In the genomic region with DNA sequence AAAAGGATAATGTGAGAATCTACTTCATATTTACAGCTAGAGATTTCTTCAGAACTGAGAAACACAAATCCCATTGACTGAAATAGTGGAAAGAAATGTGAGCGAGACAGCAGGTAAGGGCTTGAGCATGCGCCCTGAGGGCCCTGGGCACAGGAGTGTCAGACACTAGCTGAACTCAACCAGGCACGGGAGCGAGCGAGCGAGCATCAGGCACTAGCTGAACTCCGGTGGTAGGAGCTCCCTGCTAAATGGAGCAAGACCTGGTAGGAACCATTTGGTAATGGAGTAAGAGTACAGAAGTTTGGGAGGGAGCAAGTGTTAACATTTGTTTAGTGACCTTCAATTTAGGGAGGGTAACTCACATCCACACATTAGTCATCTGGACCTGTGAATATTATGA, we compare ENCODE assay signal across 10 mouse cellular contexts.
DNase-seq lines count a peak whose midpoint lies in the region; ATAC-seq and TF ChIP-seq lines count a peak whose summit lies in the region.
"Had no signal": no experiment of that assay in that cellular context is flagged by ENCODE, and none has a peak within 500 bp of the region (broad histone marks: within the 10 kb centered on the region; RNA-seq: fewer than 3 reads in every experiment).

No protein-coding gene starts in this region.

- no peak for TF ChIP-seq CTCF in CH12.LX (conservative IDR thresholded peaks at IDR 0.05 in 1 of 2, IDR thresholded peaks at IDR 0.05 in 1 of 2; ENCODE audit: low read depth in 2 of 2, low read length in 2 of 2)

- peak overlapping the region; percentile 60 for H3K27ac ChIP-seq in kidney, embryonic 15.5 days
- no peak overlapping the region for H3K27ac ChIP-seq in CH12.LX (ENCODE audit: insufficient read depth, low read depth)
- H3K27ac ChIP-seq in embryonic facial prominence, embryonic 15.5 days (replicated peaks) = no peak overlapping the region
- H3K27ac ChIP-seq: liver, embryonic 13.5 days had no signal

- TF ChIP-seq POLR2A in CH12.LX (IDR thresholded peaks at IDR 0.05; ENCODE audit: low read depth, low read length) = no peak

- no peak overlapping the region for H3K9ac ChIP-seq in kidney, embryonic 15.5 days
- H3K9ac ChIP-seq in CH12.LX (ENCODE audit: insufficient read depth, low read depth) = no peak overlapping the region
- no peak overlapping the region for H3K9ac ChIP-seq in embryonic facial prominence, embryonic 15.5 days
- H3K9ac ChIP-seq: liver, embryonic 13.5 days had no signal

- no peak for TF ChIP-seq RAD21 in CH12.LX (IDR thresholded peaks at IDR 0.05; ENCODE audit: low read depth, low read length)

- no peak for TF ChIP-seq EP300 in CH12.LX (IDR thresholded peaks at IDR 0.05; ENCODE audit: low read length)

- H3K27me3 ChIP-seq in kidney, embryonic 15.5 days = no peaks in the 10 kb centered on the region
- H3K27me3 ChIP-seq in CH12.LX (replicated peaks) = no peaks in the 10 kb centered on the region
- no peaks in the 10 kb centered on the region for H3K27me3 ChIP-seq in embryonic facial prominence, embryonic 15.5 days
- H3K27me3 ChIP-seq: liver, embryonic 13.5 days had no signal

- in situ Hi-C loops in CH12.LX (cut with MboI; ENCODE audit: low pct_ligation_motif_present, low pct_unique_long_range_greater_than_20kb, low sequenced_read_pairs) = no loop called here

- H3K36me3 ChIP-seq in kidney, embryonic 15.5 days = no peaks in the 10 kb centered on the region
- no peaks in the 10 kb centered on the region for H3K36me3 ChIP-seq in CH12.LX (replicated peaks in 1 of 2; ENCODE audit: control insufficient read depth in 1 of 2, insufficient read depth in 1 of 2, low read length in 1 of 2)
- no peaks in the 10 kb centered on the region for H3K36me3 ChIP-seq in embryonic facial prominence, embryonic 15.5 days
- H3K36me3 ChIP-seq: liver, embryonic 13.5 days had no signal

- peak; percentile 4 to 18 for DNase-seq in cerebellum, postnatal 10 days
- no peak for DNase-seq in kidney, adult 9 months
- DNase-seq in CH12.LX (ENCODE audit: extremely low read depth) = peak; percentile 5
- DNase-seq in urinary bladder, postnatal 14 days (ENCODE audit: low spot score) = no peak
- no peak for DNase-seq in adrenal gland, postnatal 36 days
- DNase-seq: cerebellum, adult 18-20 months; liver, embryonic 13.5 days had no signal

- peaks cover 13% of the 10 kb centered on the region; the same call in 1 of the 2 replicates for H3K4me1 ChIP-seq in kidney, embryonic 15.5 days
- H3K4me1 ChIP-seq in CH12.LX (ENCODE audit: control insufficient read depth in 1 of 2, insufficient read depth in 2 of 2) = peaks cover 0 to 14% of the 10 kb centered on the region in 2 experiments; a peak in 2 of 4 replicates
- H3K4me1 ChIP-seq in embryonic facial prominence, embryonic 15.5 days = peaks cover 16% of the 10 kb centered on the region
- H3K4me1 ChIP-seq: liver, embryonic 13.5 days had no signal

- H3K9me3 ChIP-seq in kidney, embryonic 15.5 days (replicated peaks) = no peaks in the 10 kb centered on the region
- H3K9me3 ChIP-seq in CH12.LX (replicated peaks; ENCODE audit: low read length) = no peaks in the 10 kb centered on the region
- no peaks in the 10 kb centered on the region for H3K9me3 ChIP-seq in embryonic facial prominence, embryonic 15.5 days (replicated peaks)
- H3K9me3 ChIP-seq: liver, embryonic 13.5 days had no signal

- H3K4me3 ChIP-seq in kidney, embryonic 15.5 days (replicated peaks) = peak overlapping the region; percentile 15; the same call in 1 of the 2 replicates
- no peak overlapping the region for H3K4me3 ChIP-seq in CH12.LX (replicated peaks in 1 of 3; ENCODE audit: low read depth in 2 of 3, low read length in 2 of 3, poor library complexity in 1 of 3)
- no peak overlapping the region for H3K4me3 ChIP-seq in embryonic facial prominence, embryonic 15.5 days (replicated peaks)
- H3K4me3 ChIP-seq: liver, embryonic 13.5 days had no signal

- dilution Hi-C loops in CH12.LX (cut with MboI; ENCODE audit: extremely low pct_ligation_motif_present, extremely low pct_unique_long_range_greater_than_20kb, low sequenced_read_pairs) = no loop called here

- peak overlapping the region; percentile 50 for H3K4me2 ChIP-seq in kidney, embryonic 15.5 days
- H3K4me2 ChIP-seq in CH12.LX (ENCODE audit: insufficient read depth, low read depth, poor library complexity, severe bottlenecking) = no peak overlapping the region
- H3K4me2 ChIP-seq in embryonic facial prominence, embryonic 15.5 days (replicated peaks) = peak overlapping the region; percentile 36; the same call in 1 of the 2 replicates

- ATAC-seq in cerebellum, adult (ENCODE audit: insufficient number of reproducible peaks, low FRiP score, low TSS enrichment) = no peak
- ATAC-seq in kidney, embryonic 15.5 days (replicated peaks; ENCODE audit: low FRiP score) = peak; percentile 86
- no peak for ATAC-seq in embryonic facial prominence, embryonic 15.5 days (ENCODE audit: insufficient number of reproducible peaks, low FRiP score, low TSS enrichment, low read depth)

- H3K79me2 ChIP-seq in CH12.LX (replicated peaks; ENCODE audit: control insufficient read depth, extremely low read depth, insufficient read depth, poor library complexity, severe bottlenecking) = no peaks in the 10 kb centered on the region

- 46% methylated on average over 7 of the region's 7 CpGs for WGBS in kidney, embryonic 15.5 days
- 56% methylated on average over 7 of the region's 7 CpGs for WGBS in embryonic facial prominence, embryonic 15.5 days

TF ChIP-seq in CH12.LX, 34 proteins besides CTCF, POLR2A, EP300 and RAD21:
- TF ChIP-seq ZKSCAN1 (IDR thresholded peaks at IDR 0.05; ENCODE audit: borderline replicate concordance, low read depth, low read length) (no peak), SMC3 (IDR thresholded peaks at IDR 0.05; ENCODE audit: low read depth, low read length) (no peak), MAZ (IDR thresholded peaks at IDR 0.05; ENCODE audit: low read depth, low read length) (no peak), CHD1 (IDR thresholded peaks at IDR 0.05; ENCODE audit: low read depth, low read length) (no peak), RCOR1 (conservative IDR thresholded peaks at IDR 0.05; ENCODE audit: low read depth, low read length) (no peak), NRF1 (IDR thresholded peaks at IDR 0.05; ENCODE audit: low read depth, low read length) (no peak), ZNF384 (IDR thresholded peaks at IDR 0.05; ENCODE audit: low read depth, low read length) (no peak)

Comparison
In these comparisons a context has a peak if more than half of its experiments do, and no peak if none do; other contexts are left out.
1. DNase-seq: peak in cerebellum, postnatal 10 days (2 of 2) and CH12.LX (single experiment); none in kidney, adult 9 months (single experiment), urinary bladder, postnatal 14 days (single experiment) and adrenal gland, postnatal 36 days (0 of 2).